Mouse (Mus musculus) splenic B cell, adult 2 months (primary cell): Measurements from ENCODE around the gene Hes7.
A peak's percentile ranks its signal among the peaks of the same experiment; 100 is the strongest.

Source experiments
- DNase-seq: peaks from one replicate; pipeline ENCODE4 v3.0.0-alpha.2; 2011; ENCODE audit warnings: low read depth, low spot score
- H3K27me3 ChIP-seq: 2 replicates; pipeline ENCODE4 v1.6.1; 2012; ENCODE audit warnings: mild to moderate bottlenecking, low read length, moderate library complexity, mixed read lengths; ENCODE audit not compliant: control insufficient read depth, poor library complexity, insufficient read depth, severe bottlenecking
- H3K36me3 ChIP-seq: 2 replicates; pipeline ENCODE4 v1.6.1; 2012; ENCODE audit warnings: mild to moderate bottlenecking, low read length, moderate library complexity, mixed read lengths; ENCODE audit not compliant: control insufficient read depth, poor library complexity, insufficient read depth, severe bottlenecking

Gene Hes7

DNA sequence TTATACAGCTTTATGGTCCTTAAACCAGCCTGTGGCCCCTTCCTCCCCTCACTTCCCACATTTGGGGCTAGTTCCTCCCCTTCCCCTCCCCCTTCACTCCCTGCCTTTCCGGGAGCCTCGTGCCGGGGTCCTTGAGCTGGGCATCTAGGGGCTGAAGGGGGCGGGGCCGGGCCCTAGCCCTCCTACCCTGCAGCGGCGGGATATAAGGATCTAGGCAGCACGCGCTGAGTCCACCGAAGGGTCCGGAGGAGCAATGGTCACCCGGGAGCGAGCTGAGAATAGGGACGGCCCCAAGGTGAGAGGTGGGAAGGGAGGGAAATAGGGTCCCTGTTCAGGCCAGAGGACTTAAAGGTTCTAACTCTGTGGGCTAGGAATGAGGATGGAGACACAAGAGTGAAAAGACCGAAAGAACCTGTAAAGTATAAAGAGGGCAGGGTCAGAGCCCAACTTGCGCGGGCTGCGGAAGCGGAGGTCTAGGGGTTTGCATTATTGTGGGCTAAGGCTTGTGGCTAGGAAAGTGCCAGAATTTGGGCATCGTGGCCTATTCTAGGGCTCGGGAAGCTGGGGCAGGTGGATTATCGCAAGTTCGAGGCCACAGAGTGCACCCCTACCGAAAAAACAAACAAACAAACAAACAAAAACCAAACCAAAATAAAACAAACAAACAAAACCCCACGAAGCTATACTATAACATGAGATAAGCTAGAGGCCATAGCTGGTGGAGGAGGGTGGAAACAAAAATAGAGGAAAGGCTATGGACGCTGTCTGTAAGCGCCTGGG lies at the start of gene Hes7:
TSS of gene Hes7 (plus strand) at position 184 of the 780 bp plus-strand sequence.
- peak; percentile 40 for DNase-seq
- H3K36me3 ChIP-seq = no peaks in the 10 kb centered on the region
- H3K27me3 ChIP-seq = no peaks in the 10 kb centered on the region

DNA sequence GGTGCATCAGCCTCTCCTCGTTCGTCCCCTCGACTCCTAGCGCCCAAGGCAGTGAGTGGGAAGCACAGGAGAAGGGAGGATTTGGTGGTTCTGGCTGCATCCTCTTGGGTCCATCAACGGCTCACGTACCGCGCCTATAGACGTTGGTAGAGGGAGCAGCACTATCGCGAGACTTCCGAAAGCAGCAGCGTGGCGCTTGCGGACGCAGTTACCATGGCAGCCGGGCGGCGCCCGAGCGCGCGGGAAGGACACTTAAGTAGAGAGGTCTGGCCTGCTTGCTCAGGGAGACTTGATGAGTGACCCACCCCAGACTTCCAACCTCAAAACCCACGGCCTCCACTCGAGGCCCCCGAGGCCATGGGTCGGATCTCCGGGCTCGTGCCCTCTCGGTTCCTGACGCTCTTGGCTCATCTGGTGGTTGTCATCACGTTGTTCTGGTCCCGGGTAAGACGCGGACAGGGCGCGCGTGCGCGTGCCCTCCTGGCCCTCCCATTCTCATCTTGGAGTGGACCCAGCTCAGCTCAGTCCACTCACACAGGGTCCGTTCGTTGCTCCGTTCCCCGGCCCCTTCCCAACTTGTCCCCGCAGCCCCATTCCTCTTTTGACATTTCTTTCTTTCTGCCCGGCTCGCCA lies 49.5 kb upstream of the Hes7 start, which contains the start of gene Tmem107:
TSS of gene Tmem107 (plus strand) at position 217 of the 633 bp plus-strand sequence.
- peak; percentile 96 for DNase-seq
- H3K36me3 ChIP-seq = no peaks in the 10 kb centered on the region

DNA sequence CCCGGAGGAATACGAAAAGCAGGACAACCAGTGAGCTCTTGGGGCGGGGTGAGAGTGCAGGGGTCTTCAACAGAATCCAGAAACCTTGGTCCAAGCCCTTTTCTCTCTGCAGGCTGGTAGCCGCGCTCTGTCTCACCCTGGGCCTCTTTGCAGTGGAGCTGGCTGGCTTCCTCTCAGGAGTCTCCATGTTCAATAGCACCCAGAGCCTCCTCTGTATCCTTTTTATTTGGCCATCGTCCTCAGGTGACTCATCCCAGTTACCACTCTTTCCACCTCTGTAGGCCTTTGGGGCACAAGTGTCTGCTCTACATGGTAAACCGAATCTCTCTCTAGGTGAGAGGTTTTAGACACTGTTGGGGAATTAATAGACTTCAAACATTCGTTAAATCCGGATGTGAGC lies 48.9 kb upstream of the Hes7 start:
- Histone ChIP-seq H3K36me3 (no peaks in the 10 kb centered on the region), H3K27me3 (no peaks in the 10 kb centered on the region)
- no peak for DNase-seq

More for the DNA sequence above, 49.5 kb upstream of the Hes7 start, which contains the start of gene Tmem107:
- no peaks in the 10 kb centered on the region for H3K27me3 ChIP-seq

DNA sequence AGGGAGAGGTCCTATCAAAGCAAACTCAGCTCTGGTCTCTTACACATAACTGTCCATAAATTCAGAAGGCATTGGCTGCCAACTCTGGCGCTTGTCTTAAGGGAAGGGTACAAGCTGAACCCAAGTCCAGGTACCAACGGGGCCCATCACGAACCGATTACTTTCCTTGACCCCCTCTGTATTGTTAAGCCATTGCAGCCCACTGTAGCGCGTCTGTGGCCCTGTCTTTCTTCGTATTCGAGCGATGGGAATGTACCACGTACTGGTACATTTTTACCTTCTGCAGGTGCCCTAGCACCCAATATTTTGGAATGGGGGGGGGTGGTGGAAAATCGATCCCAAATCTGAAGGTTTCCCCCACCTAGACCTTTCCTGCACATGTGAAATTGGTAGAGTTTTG lies 48.0 kb upstream of the Hes7 start:
- H3K36me3 ChIP-seq = no peaks in the 10 kb centered on the region
- DNase-seq = no peak
- H3K27me3 ChIP-seq = no peaks in the 10 kb centered on the region

DNA sequence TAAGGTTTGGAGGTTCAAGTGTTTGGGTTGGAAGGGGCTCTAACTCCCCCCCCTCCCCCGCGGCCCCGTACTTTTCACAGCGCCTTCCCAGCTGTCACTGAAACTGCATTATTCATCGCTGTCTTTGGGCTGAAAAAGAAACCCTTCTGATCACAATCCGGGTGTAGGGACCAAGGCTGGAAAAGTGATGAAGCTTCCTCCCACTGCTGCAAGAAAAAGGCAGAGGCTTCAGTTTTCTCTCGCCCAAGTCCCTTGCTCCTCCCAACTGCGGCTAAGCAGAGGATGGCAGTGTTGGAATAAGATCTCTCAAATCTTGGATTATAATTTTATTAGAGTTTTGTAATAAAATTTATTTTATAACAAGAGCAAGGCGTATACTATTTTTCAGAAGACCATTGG lies 47.5 kb upstream of the Hes7 start:
- DNase-seq = no peak
- H3K27me3 ChIP-seq = no peaks in the 10 kb centered on the region
- H3K36me3 ChIP-seq = no peaks in the 10 kb centered on the region

DNA sequence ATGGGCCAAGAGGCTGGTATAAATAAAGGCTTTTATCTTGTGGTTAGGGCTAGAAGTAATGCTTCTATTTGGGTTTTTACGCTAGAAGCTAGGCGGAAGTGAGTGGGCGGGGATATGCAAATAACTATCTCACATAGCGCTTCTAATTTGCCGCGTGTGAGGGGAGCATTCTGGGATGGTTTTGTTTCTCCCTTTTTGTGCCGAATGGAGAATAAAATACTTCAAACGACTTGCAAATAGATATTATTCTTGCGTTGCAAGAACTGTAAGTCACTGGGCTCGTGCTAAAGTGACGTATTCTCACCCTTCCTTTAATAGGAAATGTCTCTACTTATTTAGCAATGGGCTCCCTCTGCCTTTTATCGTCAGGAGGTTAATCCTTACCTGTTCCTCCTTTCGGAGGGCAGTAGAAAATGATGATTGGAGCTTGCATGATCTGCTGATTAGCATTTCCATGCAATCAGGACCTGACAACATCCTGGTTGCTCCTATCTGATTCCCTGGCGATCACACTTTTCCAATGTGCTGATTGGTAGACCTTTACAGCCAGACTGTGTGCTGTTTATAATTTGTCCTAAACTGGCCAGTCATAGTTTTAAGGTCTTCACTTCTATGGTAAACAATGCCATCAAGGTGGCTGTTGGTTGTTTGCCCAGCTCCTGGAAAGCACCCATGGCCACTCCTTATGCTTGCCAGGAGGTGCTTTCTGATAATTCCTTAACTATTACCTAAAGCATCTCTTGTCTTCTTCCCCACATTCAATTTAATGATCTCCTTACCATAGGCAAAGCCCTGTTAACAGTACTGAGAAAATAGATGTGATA lies 46.9 kb upstream of the Hes7 start:
- peak; percentile 97 for DNase-seq
- Histone ChIP-seq H3K36me3 (no peaks in the 10 kb centered on the region), H3K27me3 (no peaks in the 10 kb centered on the region)

DNA sequence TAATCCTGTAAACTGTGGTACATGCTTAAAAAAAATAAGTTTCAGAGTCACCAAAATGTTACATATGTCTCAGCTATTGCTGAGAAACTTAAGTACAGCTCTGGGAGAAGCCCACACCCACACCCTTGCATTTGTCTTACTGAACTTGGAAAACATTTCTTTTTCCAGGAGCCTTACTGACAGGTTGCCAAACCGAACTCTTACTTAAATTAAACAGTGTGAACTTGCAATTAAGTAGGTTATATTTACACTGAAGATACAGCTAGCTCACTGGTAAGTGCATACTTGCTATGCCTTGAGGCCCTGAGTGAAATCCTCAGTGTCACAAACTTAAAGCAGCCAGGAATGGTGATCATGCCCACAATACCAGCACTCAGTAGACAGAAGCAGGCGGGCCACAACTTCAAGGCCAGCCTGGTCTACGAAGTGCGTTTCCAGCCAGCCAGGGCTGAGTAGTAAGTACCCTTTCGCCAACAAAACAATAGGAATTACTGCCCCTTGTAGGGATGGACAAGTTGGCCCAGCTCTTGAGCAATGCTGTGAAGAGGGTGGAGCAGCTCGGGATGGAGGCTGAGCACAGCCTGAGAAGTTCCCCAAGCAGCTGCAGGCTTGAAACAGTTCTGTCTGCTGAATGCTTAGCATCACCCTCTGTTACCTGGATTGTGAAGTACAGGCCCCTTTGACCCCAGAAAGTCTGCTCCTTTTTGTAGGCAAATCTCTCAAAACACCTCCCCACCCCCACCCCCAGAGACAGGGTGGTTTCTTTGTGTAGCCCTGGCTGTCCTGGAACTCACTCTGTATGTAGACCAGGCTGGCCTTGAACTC lies 46.0 kb upstream of the Hes7 start:
- DNase-seq = no peak
- no peaks in the 10 kb centered on the region for H3K27me3 ChIP-seq
- no peaks in the 10 kb centered on the region for H3K36me3 ChIP-seq

DNA sequence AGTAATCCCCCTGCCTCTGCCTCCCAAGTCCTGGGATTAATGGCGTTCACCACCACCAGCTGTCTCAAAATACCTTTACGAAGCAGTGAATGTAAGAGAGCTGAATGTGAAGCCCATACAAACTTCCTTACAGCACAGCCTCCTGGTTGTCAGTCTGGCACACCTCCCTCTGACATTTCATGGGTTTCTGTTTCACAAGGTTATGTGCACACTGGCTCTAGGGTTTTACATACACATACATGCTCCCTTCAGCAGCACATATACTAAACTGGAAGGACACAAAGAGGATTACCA lies 45.5 kb upstream of the Hes7 start:
- H3K36me3 ChIP-seq = no peaks in the 10 kb centered on the region
- no peak for DNase-seq
- H3K27me3 ChIP-seq = no peaks in the 10 kb centered on the region

DNA sequence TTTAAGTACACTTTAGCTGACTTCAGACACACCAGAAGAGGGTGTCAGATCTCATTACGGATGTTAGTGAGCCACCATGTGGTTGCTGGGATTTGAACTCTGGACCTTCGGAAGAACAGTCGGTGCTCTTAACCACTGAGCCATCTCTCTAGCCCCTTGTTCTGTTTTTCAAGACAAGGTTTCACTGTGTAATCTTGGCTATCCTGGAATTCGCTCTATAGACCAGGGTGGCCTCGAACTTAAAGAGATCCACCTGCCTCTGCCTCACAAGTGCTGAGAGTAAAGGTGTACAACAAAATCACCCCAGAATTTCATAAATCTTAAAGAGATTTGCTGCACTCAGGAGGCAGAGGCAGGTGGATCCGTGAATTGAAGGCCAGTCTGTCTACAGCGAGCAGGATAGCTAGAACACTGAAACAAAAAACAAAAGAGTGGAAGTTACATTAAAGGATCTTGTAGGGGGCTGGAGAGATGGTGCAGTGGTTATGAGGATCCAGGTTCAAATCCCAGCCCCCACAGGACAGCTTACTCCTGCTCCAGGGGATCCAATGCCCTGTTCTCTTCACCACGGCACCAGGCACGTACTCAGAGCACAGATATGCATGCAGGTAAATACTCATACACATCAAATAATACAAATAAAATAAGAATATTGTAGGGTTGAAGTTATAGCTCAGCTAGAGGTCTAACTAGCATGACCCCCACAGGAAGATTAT lies 44.3 kb upstream of the Hes7 start:
- Histone ChIP-seq H3K27me3 (no peaks in the 10 kb centered on the region), H3K36me3 (no peaks in the 10 kb centered on the region)
- DNase-seq = no peak

DNA sequence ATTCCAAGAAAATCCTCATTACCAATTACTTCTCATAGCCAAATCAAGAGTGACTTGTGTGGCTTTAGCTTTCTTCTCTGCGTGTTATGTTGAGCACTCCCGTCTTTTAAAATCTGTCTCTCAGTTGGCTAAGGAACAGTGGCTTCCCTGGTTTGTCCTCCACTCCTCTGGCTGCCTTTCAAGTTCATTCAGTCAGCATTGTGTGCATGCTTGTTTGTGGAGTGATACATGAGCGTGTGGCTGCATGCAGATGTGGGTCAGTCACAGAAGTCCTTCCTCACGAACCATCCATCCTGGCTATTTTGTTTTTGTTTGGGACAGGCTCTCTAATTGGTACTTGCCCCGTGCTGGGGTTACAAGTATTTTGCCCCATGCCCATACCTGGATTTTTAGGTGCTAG lies 43.6 kb upstream of the Hes7 start:
- no peak for DNase-seq
- H3K27me3 ChIP-seq = no peaks in the 10 kb centered on the region
- H3K36me3 ChIP-seq = no peaks in the 10 kb centered on the region

DNA sequence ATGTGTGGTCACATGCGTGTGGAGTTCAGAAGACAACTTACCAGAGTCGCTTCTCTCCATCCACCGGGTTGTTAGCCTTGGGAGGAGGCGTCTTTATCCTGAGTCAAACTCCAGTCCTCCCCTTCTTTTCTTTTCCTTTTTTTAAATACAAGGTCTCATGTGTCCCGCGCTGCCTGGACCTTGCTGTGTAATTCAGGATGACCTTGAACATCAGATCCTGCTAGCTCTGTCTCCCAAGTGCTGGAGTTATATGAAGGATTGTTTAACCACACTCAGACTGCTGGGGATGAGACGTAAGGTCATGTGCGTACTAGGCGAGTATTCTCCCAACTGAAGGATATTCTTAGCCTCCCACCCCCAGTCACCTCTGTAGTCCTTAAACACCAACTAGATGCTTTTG lies 42.9 kb upstream of the Hes7 start:
- Histone ChIP-seq H3K36me3 (no peaks in the 10 kb centered on the region), H3K27me3 (no peaks in the 10 kb centered on the region)
- DNase-seq = no peak

DNA sequence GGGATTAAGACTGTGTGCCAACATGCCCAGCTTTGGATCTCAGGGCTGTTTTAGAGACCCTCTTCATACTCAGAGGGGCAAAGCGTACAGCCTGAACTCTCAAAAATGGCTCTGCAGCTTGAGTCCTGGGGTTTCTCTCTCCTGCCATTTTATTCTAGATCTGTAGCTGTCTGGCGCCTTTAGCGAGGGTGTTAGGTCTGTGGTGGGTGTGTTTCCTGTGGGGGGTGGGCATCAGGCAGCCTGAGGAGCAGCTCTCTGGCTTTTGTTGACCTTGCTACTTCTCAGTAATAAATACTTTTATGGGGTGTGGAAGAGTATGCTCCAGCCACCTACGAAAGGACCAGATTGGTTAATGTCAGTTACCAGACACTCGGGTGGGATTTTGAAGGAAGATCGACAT lies 42.2 kb upstream of the Hes7 start:
- DNase-seq = no peak

DNA sequence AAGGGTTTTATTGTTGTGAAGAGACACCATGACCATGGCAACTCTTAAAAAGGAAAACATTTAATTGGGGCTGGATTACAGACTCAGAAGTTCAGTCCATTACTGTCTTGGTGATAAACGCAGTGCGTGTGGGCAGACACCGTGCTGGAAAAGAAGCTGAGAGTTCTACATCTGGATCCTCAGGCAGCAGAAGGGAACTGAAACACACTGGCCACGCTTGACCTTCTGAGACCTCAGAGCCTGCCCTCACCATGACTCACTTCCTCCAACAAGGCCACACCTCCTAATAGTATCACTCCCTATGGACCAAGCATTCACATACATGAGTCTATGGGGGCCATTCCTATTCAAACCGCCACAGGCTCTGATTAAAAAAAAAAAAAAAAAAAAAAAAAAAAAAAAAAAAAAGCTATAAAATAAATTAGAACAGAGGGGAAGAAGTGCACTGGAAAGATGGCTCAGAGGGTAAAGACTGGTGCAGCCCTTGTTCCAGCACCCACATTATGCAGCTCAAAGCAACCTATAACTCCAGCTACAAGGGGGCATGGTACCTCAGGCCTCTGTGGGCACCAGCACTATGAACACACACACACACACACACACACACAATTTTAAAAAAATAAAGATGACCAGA lies 41.3 kb upstream of the Hes7 start:
- Histone ChIP-seq H3K27me3 (no peaks in the 10 kb centered on the region), H3K36me3 (no peaks in the 10 kb centered on the region)
- peak; percentile 90 for DNase-seq

More for the DNA sequence above, 42.2 kb upstream of the Hes7 start:
- Histone ChIP-seq H3K36me3 (no peaks in the 10 kb centered on the region), H3K27me3 (no peaks in the 10 kb centered on the region)
